Mouse (Mus musculus) liver, embryonic 14.5 days (tissue): ENCODE measurements around the gene Mamld1. TPM values are rescaled to one million over a fixed set of nuclear protein-coding genes. Genes with fewer than 3 reads are reported as not detected.
A peak's percentile ranks its signal among the peaks of the same experiment; 100 is the strongest.

Experiments used
- ATAC-seq: fragments of 200-750 bp; cut with Nextera tagmentation; 2 replicates; pipeline ENCODE4 v1.8.0; 2017; ENCODE audit warnings: moderate number of reproducible peaks, mild to moderate bottlenecking, moderate library complexity; ENCODE audit not compliant: insufficient read depth
- DNase-seq, 3 experiments: peaks; one replicate each; pipeline ENCODE4 v3.0.0-alpha.2; 2012 to 2013; ENCODE audit warnings: low read depth in 3 of 3, low spot score in 3 of 3
- H3K27ac ChIP-seq: fragments of 300-500 bp; sonication (generic); 2 replicates; pipeline ENCODE4 v1.5.1; 2014; ENCODE audit warnings: moderate library complexity, mild to moderate bottlenecking, control low read depth, inconsistent platforms
- H3K27me3 ChIP-seq: fragments of 300-500 bp; sonication (generic); 2 replicates; pipeline ENCODE4 v1.6.1; 2014; ENCODE audit warnings: mild to moderate bottlenecking, low read length, moderate library complexity; ENCODE audit not compliant: control insufficient read depth, insufficient read depth
- H3K36me3 ChIP-seq: fragments of 300-500 bp; sonication (generic); replicated peaks from 2 replicates; pipeline ENCODE4 v1.6.1; 2014; ENCODE audit warnings: low read depth; ENCODE audit not compliant: control insufficient read depth, insufficient read depth
- H3K4me1 ChIP-seq, 2 experiments: fragments of 200-500 bp in 1 of 2; fragments of 300-500 bp in 1 of 2; sonication (generic) in 1 of 2; replicated peaks; 2 replicates each; pipeline ENCODE4 v1.6.1; 2012 to 2014; ENCODE audit warnings: antibody characterized with exemption in 1 of 2, inconsistent platforms in 1 of 2, low read length in 1 of 2; ENCODE audit not compliant: control insufficient read depth in 2 of 2, insufficient read depth in 2 of 2
- H3K4me2 ChIP-seq: fragments of 300-500 bp; sonication (generic); 2 replicates; pipeline ENCODE4 v1.6.1; 2014; ENCODE audit warnings: low read depth, mild to moderate bottlenecking, control low read depth, moderate library complexity
- H3K4me3 ChIP-seq, 2 experiments: fragments of 200-500 bp in 1 of 2; fragments of 300-500 bp in 1 of 2; sonication (generic) in 1 of 2; 2 replicates each; pipeline ENCODE4 v1.5.1; 2012 to 2014; ENCODE audit warnings: low read depth in 2 of 2, low read length in 2 of 2, mild to moderate bottlenecking in 2 of 2, control low read depth in 1 of 2, inconsistent platforms in 1 of 2, moderate library complexity in 1 of 2; ENCODE audit not compliant: insufficient read depth in 1 of 2
- H3K9ac ChIP-seq: fragments of 300-500 bp; sonication (generic); replicated peaks from 2 replicates; pipeline ENCODE4 v1.6.1; 2014; ENCODE audit warnings: mild to moderate bottlenecking, control low read depth, moderate library complexity
- H3K9me3 ChIP-seq: fragments of 300-500 bp; sonication (generic); 2 replicates; pipeline ENCODE4 v1.6.1; 2016; ENCODE audit warnings: low read length, mixed read lengths; ENCODE audit not compliant: control insufficient read depth
- CTCF ChIP-seq: IDR thresholded peaks from 2 replicates; pipeline ENCODE4 v1.5.1; 2016; ENCODE audit warnings: antibody characterized with exemption, low read depth, control low read depth
- EP300 ChIP-seq: IDR thresholded peaks from 2 replicates; pipeline ENCODE4 v1.6.1; 2016; ENCODE audit warnings: antibody characterized with exemption, low read depth
- WGBS: fragments of 180-500 bp; shearing (Covaris S2); extraction: QIAGEN DNeasy Blood & Tissue Kit; methylation state at CpG from one replicate; pipeline ENCODE4 v1.1.7; 2014; ENCODE audit not compliant: insufficient replicate concordance; 5-methylcytosine and 5-hydroxymethylcytosine counted together
- polyA plus RNA-seq, 2 experiments: library from polyadenylated mRNA; depleted of rRNA in 1 of 2; stranded (reverse) in 1 of 2; unstranded in 1 of 2; fragments of >200 nt; fragmentation: Nextera tagmentation in 1 of 2; extraction: Ambion mirVana in 1 of 2; gene quantifications; 2 replicates each; pipeline versions ENCODE4 v1.2.1 to v1.2.3; 2012 to 2014

The Mamld1 gene
- polyA plus RNA-seq, 2 experiments, result 0.19 to 0.20 TPM

- no peak overlapping the region for H3K9ac ChIP-seq
- TF ChIP-seq EP300, result no peak
- TF ChIP-seq CTCF, result no peak
- H3K36me3 ChIP-seq, result no peaks in the 10 kb centered on the region
- no peaks in the 10 kb centered on the region for H3K9me3 ChIP-seq
- 53% methylated on average over 4 of the region's 4 CpGs for WGBS
- H3K4me3 ChIP-seq, result no peak overlapping the region
- no peaks in the 10 kb centered on the region for H3K4me1 ChIP-seq
- DNase-seq, result no peak
- H3K4me2 ChIP-seq, result no peak overlapping the region
- H3K27ac ChIP-seq, result no peak overlapping the region
- ATAC-seq, result no peak
- no peaks in the 10 kb centered on the region; the same call in 1 of the 2 replicates for H3K27me3 ChIP-seq
Observed at GRCm38 (mm10) chrX:71108056-71108735, 58.1 kb downstream of the Mamld1 start.

DNA sequence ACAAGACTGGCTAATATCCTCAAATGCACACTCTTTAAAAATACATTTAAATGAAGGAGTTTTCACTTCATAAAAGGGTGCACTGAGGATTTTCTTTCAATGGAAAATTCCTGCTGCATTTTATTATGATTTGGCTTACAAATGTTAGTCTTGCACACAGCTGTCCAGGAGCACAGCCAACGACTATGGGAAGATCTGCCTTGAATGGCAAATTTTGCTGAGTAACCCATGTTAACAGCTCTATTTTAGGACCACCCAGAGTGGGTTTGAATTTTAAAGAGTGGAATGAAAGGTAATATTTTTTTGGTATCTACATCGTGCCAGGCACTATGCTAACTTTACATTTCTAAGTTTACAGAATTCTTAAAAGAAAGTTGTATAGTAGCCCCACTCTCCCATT, 60.3 kb downstream of the Mamld1 start:
- H3K36me3 ChIP-seq, result no peaks in the 10 kb centered on the region
- TF ChIP-seq EP300, result no peak
- TF ChIP-seq CTCF, result no peak
- no peaks in the 10 kb centered on the region for H3K4me1 ChIP-seq
- no peaks in the 10 kb centered on the region for H3K9me3 ChIP-seq
- no peak overlapping the region for H3K9ac ChIP-seq
- WGBS, result 32% methylated on average over 2 of the region's 2 CpGs
- H3K27me3 ChIP-seq, result no peaks in the 10 kb centered on the region; the same call in 1 of the 2 replicates
- ATAC-seq, result no peak
- no peak overlapping the region for H3K4me2 ChIP-seq
- DNase-seq, result no peak
- no peak overlapping the region for H3K27ac ChIP-seq
- H3K4me3 ChIP-seq, result no peak overlapping the region

- ATAC-seq (no peak), DNase-seq (no peak)
- Histone ChIP-seq H3K27ac (no peak overlapping the region), H3K4me3 (no peak overlapping the region), H3K36me3 (no peaks in the 10 kb centered on the region), H3K4me1 (no peaks in the 10 kb centered on the region), H3K9ac (no peak overlapping the region), H3K4me2 (no peak overlapping the region), H3K27me3 (no peaks in the 10 kb centered on the region), H3K9me3 (no peaks in the 10 kb centered on the region)
- TF ChIP-seq EP300 (no peak), CTCF (no peak)
- whole genome bisulfite sequencing, result 35% methylated on average over 4 of the region's 4 CpGs
Observed at GRCm38 (mm10) chrX:71122359-71123293, 72.6 kb downstream of the Mamld1 start.

DNA sequence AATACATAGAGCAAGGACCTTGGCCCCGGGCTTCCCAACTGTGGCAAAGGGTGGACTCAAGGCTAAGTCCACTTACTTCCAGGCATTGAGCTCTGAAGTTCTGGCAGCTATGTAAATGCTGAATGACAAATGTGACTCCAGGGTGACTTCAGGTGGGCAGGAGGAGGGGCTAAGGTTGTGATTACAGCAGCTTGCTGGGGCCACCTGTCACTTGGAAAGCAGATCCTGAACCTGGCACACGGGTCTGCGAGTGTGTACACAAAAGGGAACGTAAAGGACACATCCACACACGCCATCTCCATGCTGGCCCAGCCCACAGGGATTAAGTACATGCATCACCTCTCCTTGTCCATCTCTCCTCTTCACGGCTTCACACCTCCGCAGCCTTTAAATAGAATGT, 75.0 kb downstream of the Mamld1 start:
- WGBS, result 65% methylated on average over 7 of the region's 7 CpGs
- no peak for DNase-seq
- no peaks in the 10 kb centered on the region for H3K4me1 ChIP-seq

GRCm38 (mm10) chrX:71131464-71131863, 81.4 kb downstream of the Mamld1 start:
- TF ChIP-seq CTCF (peak; percentile 38; the same call in 1 of the 2 replicates), EP300 (no peak)
- Histone ChIP-seq H3K36me3 (no peaks in the 10 kb centered on the region), H3K4me3 (no peak overlapping the region), H3K9me3 (no peaks in the 10 kb centered on the region), H3K4me1 (no peaks in the 10 kb centered on the region), H3K9ac (no peak overlapping the region), H3K27me3 (no peaks in the 10 kb centered on the region), H3K4me2 (no peak overlapping the region), H3K27ac (no peak overlapping the region)
- ATAC-seq (no peak), DNase-seq (no peak)

More for the DNA sequence above, 75.0 kb downstream of the Mamld1 start:
- H3K27me3 ChIP-seq, result no peaks in the 10 kb centered on the region
- no peaks in the 10 kb centered on the region for H3K9me3 ChIP-seq
- no peak overlapping the region for H3K27ac ChIP-seq
- H3K4me2 ChIP-seq, result no peak overlapping the region
- no peaks in the 10 kb centered on the region for H3K36me3 ChIP-seq
- H3K4me3 ChIP-seq, result no peak overlapping the region
- no peak for ATAC-seq
- TF ChIP-seq EP300 (no peak), CTCF (no peak)
- H3K9ac ChIP-seq, result no peak overlapping the region
